Mouse (Mus musculus) gastrocnemius, postnatal 14 days (tissue): Measurements from ENCODE around the gene Cpne5. TPM values are rescaled to one million over a fixed set of nuclear protein-coding genes. Genes with fewer than 3 reads are reported as not detected.
"Not testable (repeated sequence)": the region's sequence is repeated elsewhere in the genome, so short reads cannot be mapped to it uniquely, and the experiment has no call there.

ENCODE experiments used
- DNase-seq: peaks from one replicate; pipeline ENCODE4 v3.0.0; 2021; ENCODE audit warnings: mixed read lengths
- intact Hi-C: fragments of 180-260 bp; cut with DNase I; formaldehyde crosslinking; loops from one replicate; pipeline ENCODE4 v1.15.1; 2025; ENCODE audit warnings: low total_unique reads
- total RNA-seq, 2 experiments: library from RNA; stranded (reverse); gene quantifications; 2 replicates each; pipeline ENCODE4 v1.2.3; 2021

The Cpne5 gene
- total RNA-seq, 2 experiments from 2014 or later = 0.07 to 0.39 TPM

- intact Hi-C loops = loop anchor here (5.0 kb wide), 1 partner anchor 39 kb away; no protein-coding TSS in a partner anchor
- DNase-seq = no peak
These were observed 124.2 kb downstream of the Cpne5 start, which contains the start of gene Rab44 for GRCm38 (mm10) chr17:29113591-29114352. Gene Rab44 (plus strand): TSS chr17:29114145.

GRCm38 (mm10) chr17:29111332-29111731 lies 126.6 kb downstream of the Cpne5 start:
- intact Hi-C loops = loop anchor here (5.0 kb wide), 1 partner anchor 41 kb away; no protein-coding TSS in a partner anchor
- no peak for DNase-seq

GRCm38 (mm10) chr17:29110356-29110755 lies 127.6 kb downstream of the Cpne5 start:
- intact Hi-C loops = loop anchor here (5.0 kb wide), 1 partner anchor 42 kb away; no protein-coding TSS in a partner anchor
- DNase-seq = not testable (repeated sequence)

Other genes with a start within 250 kb of the Cpne5 start
- gene Stk38, start 230.2 kb downstream of the Cpne5 start, total RNA-seq = 10 to 100 TPM; 25.3 to 29.0 TPM
- gene Srsf3, start 205.5 kb downstream of the Cpne5 start, total RNA-seq = 10 to 100 TPM; 50.7 to 52.3 TPM
- gene Cdkn1a, start 147.2 kb downstream of the Cpne5 start, total RNA-seq = 10 to 100 TPM; 24.1 to 70.7 TPM
- gene Rab44, start 124.0 kb downstream of the Cpne5 start, total RNA-seq = 1 to 10 TPM; 1.2 to 1.6 TPM
- gene Ppil1, start 26.0 kb upstream of the Cpne5 start, total RNA-seq = 1 to 10 TPM; 8.4 to 9.7 TPM
- 100 to 1,000 TPM; 115 TPM for gene BC004004, start 30.6 kb upstream of the Cpne5 start, total RNA-seq
- 10 to 100 TPM; 25.4 to 37.9 TPM for gene Pi16, start 79.5 kb upstream of the Cpne5 start, total RNA-seq
- gene Mtch1, start 109.8 kb upstream of the Cpne5 start, total RNA-seq = 100 to 1,000 TPM; 141 to 160 TPM
- 1 to 10 TPM; 1.6 to 1.8 TPM for gene Fgd2, start 122.7 kb upstream of the Cpne5 start, total RNA-seq